Mouse (Mus musculus): Measurements from ENCODE around the gene Cnr2. TPM values are rescaled to one million over a fixed set of nuclear protein-coding genes. Genes with fewer than 3 reads are reported as not detected.

Gene Cnr2
- polyA plus RNA-seq, 1 experiment from 2014 or later: 0.71 TPM

GRCm38 (mm10) chr4:135967086-135967760 is 72.0 kb downstream of the Cnr2 start:
- Histone ChIP-seq H3K4me2 (ENCODE audit: low read depth, low read length) (no peak overlapping the region), H3K9me3 (replicated peaks; ENCODE audit: control insufficient read depth, low read length) (no peaks in the 10 kb centered on the region), H3K9ac (ENCODE audit: low read length) (no peak overlapping the region), H3K27me3 (ENCODE audit: control insufficient read depth, insufficient read depth, low read length) (no peaks in the 10 kb centered on the region), H3K36me3 (ENCODE audit: control insufficient read depth, insufficient read depth) (peaks cover 34% of the 10 kb centered on the region), H3K27ac (ENCODE audit: low read length) (no peak overlapping the region), H3K4me3 (ENCODE audit: low read length) (no peak overlapping the region), H3K4me1 (ENCODE audit: control insufficient read depth, insufficient read depth, low read length) (peaks cover 28% of the 10 kb centered on the region)
- WGBS: 89% methylated on average over 18 of the region's 18 CpGs
- ATAC-seq (replicated peaks; ENCODE audit: extremely low read depth, insufficient read depth, low FRiP score): no peak

GRCm38 (mm10) chr4:135968271-135968869 is 73.2 kb downstream of the Cnr2 start:
- Histone ChIP-seq H3K27me3 (ENCODE audit: control insufficient read depth, insufficient read depth, low read length) (no peaks in the 10 kb centered on the region), H3K4me1 (ENCODE audit: control insufficient read depth, insufficient read depth, low read length) (peaks cover 25% of the 10 kb centered on the region), H3K9me3 (replicated peaks; ENCODE audit: control insufficient read depth, low read length) (no peaks in the 10 kb centered on the region), H3K4me2 (ENCODE audit: low read depth, low read length) (no peak overlapping the region), H3K9ac (ENCODE audit: low read length) (no peak overlapping the region), H3K36me3 (ENCODE audit: control insufficient read depth, insufficient read depth) (peaks cover 34% of the 10 kb centered on the region), H3K4me3 (ENCODE audit: low read length) (no peak overlapping the region), H3K27ac (ENCODE audit: low read length) (no peak overlapping the region)
- no peak for ATAC-seq (replicated peaks; ENCODE audit: extremely low read depth, insufficient read depth, low FRiP score)
- 73% methylated on average over 18 of the region's 19 CpGs for WGBS

GRCm38 (mm10) chr4:135969070-135969750 is 74.0 kb downstream of the Cnr2 start:
- no peak overlapping the region for H3K4me3 ChIP-seq (ENCODE audit: low read length)

More at GRCm38 (mm10) chr4:135969070-135969750, 74.0 kb downstream of the Cnr2 start:
- no peak overlapping the region for H3K4me2 ChIP-seq (ENCODE audit: low read depth, low read length)
- WGBS: 83% methylated on average over 13 of the region's 13 CpGs
- no peak overlapping the region for H3K9ac ChIP-seq (ENCODE audit: low read length)
- H3K9me3 ChIP-seq (replicated peaks; ENCODE audit: control insufficient read depth, low read length): no peaks in the 10 kb centered on the region
- no peak overlapping the region for H3K27ac ChIP-seq (ENCODE audit: low read length)
- H3K4me1 ChIP-seq (ENCODE audit: control insufficient read depth, insufficient read depth, low read length): peaks cover 23% of the 10 kb centered on the region
- H3K36me3 ChIP-seq (ENCODE audit: control insufficient read depth, insufficient read depth): peaks cover 34% of the 10 kb centered on the region
- H3K27me3 ChIP-seq (ENCODE audit: control insufficient read depth, insufficient read depth, low read length): no peaks in the 10 kb centered on the region
- no peak for ATAC-seq (replicated peaks; ENCODE audit: extremely low read depth, insufficient read depth, low FRiP score)

Other genes starting within 250 kb of the Cnr2 start
- gene Ifnlr1, start 209.1 kb upstream of the Cnr2 start, polyA plus RNA-seq (2015; fragmentation: Nextera tagmentation; extraction: Ambion mirVana): 0.66 and 0.69 TPM in 2 replicates
- not detected in 2 replicates for gene Il22ra1, start 167.2 kb upstream of the Cnr2 start, polyA plus RNA-seq (2015; fragmentation: Nextera tagmentation; extraction: Ambion mirVana)
- gene Myom3, start 135.7 kb upstream of the Cnr2 start, polyA plus RNA-seq (2015; fragmentation: Nextera tagmentation; extraction: Ambion mirVana): 0.50 and 0.58 TPM in 2 replicates
- gene Srsf10, start 39.6 kb upstream of the Cnr2 start, polyA plus RNA-seq (2015; fragmentation: Nextera tagmentation; extraction: Ambion mirVana): 128 and 147 TPM in 2 replicates
- gene Pnrc2, start 21.5 kb upstream of the Cnr2 start, polyA plus RNA-seq (2015; fragmentation: Nextera tagmentation; extraction: Ambion mirVana): 133 and 149 TPM in 2 replicates
- gene Fuca1, start 25.3 kb downstream of the Cnr2 start, polyA plus RNA-seq (2015; fragmentation: Nextera tagmentation; extraction: Ambion mirVana): 50.7 and 52.8 TPM in 2 replicates
- 94.3 and 99.6 TPM in 2 replicates for gene Hmgcl, start 51.1 kb downstream of the Cnr2 start, polyA plus RNA-seq (2015; fragmentation: Nextera tagmentation; extraction: Ambion mirVana)
- 24.4 and 24.5 TPM in 2 replicates for gene Gale, start 68.3 kb downstream of the Cnr2 start, polyA plus RNA-seq (2015; fragmentation: Nextera tagmentation; extraction: Ambion mirVana)
- 73.2 and 77.3 TPM in 2 replicates for gene Lypla2, start 77.2 kb downstream of the Cnr2 start, polyA plus RNA-seq (2015; fragmentation: Nextera tagmentation; extraction: Ambion mirVana)
- 45.1 and 64.5 TPM in 2 replicates for gene Pithd1, start 91.9 kb downstream of the Cnr2 start, polyA plus RNA-seq (2015; fragmentation: Nextera tagmentation; extraction: Ambion mirVana)
- gene Eloa, start 126.4 kb downstream of the Cnr2 start, polyA plus RNA-seq (2015; fragmentation: Nextera tagmentation; extraction: Ambion mirVana): 31.7 and 34.6 TPM in 2 replicates
- gene Rpl11, start 158.0 kb downstream of the Cnr2 start, polyA plus RNA-seq (2015; fragmentation: Nextera tagmentation; extraction: Ambion mirVana): 211 and 253 TPM in 2 replicates
- 218 and 262 TPM in 2 replicates for gene Id3, start 248.1 kb downstream of the Cnr2 start, polyA plus RNA-seq (2015; fragmentation: Nextera tagmentation; extraction: Ambion mirVana)

All from heart, embryonic 16.5 days (tissue).